Mouse (Mus musculus): ENCODE measurements around the gene Cryz.

- TF ChIP-seq CTCF (IDR thresholded peaks at IDR 0.05; ENCODE audit: extremely low read depth, insufficient read depth, insufficient read length, insufficient replicate concordance) (no peak), POLR2A (IDR thresholded peaks at IDR 0.05; ENCODE audit: low read depth, low read length) (no peak)
These were observed 26.4 kb upstream of the Cryz start for GRCm38 (mm10) chr3:154570029-154570575.
